Mouse (Mus musculus): Measurements from ENCODE around the gene Dapp1. TPM values are rescaled to one million over a fixed set of nuclear protein-coding genes. Genes with fewer than 3 reads are reported as not detected.

Dapp1 gene
- polyA plus RNA-seq, 1 experiment from 2014 or later: 24.0 TPM

DNA sequence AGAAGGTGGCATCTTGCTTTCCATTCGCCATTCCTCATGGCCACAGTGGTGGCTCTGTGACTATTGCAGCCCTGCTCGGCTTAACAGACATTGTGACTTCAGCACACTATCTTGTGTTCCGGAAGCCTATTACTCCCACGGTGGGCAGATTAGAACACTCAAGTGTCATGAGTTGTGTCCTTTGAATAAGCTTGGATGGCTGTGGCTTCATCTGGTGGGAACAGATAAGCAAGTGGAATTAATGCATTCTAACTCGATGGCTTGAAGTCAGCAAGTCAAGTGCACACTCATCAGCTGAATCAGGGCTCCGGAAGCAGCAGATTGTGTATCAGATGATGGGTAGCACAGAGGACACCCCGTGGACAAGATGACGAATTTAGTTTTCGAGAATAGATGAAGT lies 23.5 kb downstream of the Dapp1 start:
- TF ChIP-seq EP300 (optimal IDR thresholded peaks at IDR 0.05): no peak
- WGBS: 91% methylated on average over 9 of the region's 9 CpGs
- DNase-seq (ENCODE audit: low spot score) (no peak), ATAC-seq (ENCODE audit: low FRiP score, low TSS enrichment) (no peak)
- Histone ChIP-seq H3K27me3 (ENCODE audit: control insufficient read depth, insufficient read depth, low read length) (no peaks in the 10 kb centered on the region), H3K4me3 (ENCODE audit: low read depth, low read length) (no peak overlapping the region), H3K9me3 (ENCODE audit: control insufficient read depth, low read length) (no peaks in the 10 kb centered on the region), H3K9ac (ENCODE audit: low read length) (no peak overlapping the region), H3K4me1 (replicated peaks; ENCODE audit: control insufficient read depth, insufficient read depth) (peaks cover 4% of the 10 kb centered on the region; the same call in 1 of the 2 replicates), H3K27ac (replicated peaks) (no peak overlapping the region), H3K4me2 (replicated peaks; ENCODE audit: low read depth) (no peak overlapping the region), H3K36me3 (ENCODE audit: control insufficient read depth, insufficient read depth, low read length) (no peaks in the 10 kb centered on the region)

- peak; percentile 75 for DNase-seq (ENCODE audit: low spot score)
Measured at GRCm38 (mm10) chr3:137955560-137956081, 25.7 kb downstream of the Dapp1 start.

GRCm38 (mm10) chr3:137954256-137954916 lies 27.0 kb downstream of the Dapp1 start:
- Histone ChIP-seq H3K9ac (ENCODE audit: low read length) (no peak overlapping the region), H3K9me3 (ENCODE audit: control insufficient read depth, low read length) (no peaks in the 10 kb centered on the region), H3K4me2 (replicated peaks; ENCODE audit: low read depth) (no peak overlapping the region), H3K27me3 (ENCODE audit: control insufficient read depth, insufficient read depth, low read length) (no peaks in the 10 kb centered on the region), H3K4me3 (ENCODE audit: low read depth, low read length) (no peak overlapping the region), H3K4me1 (replicated peaks; ENCODE audit: control insufficient read depth, insufficient read depth) (peaks cover 4% of the 10 kb centered on the region; the same call in 1 of the 2 replicates), H3K27ac (replicated peaks) (no peak overlapping the region), H3K36me3 (ENCODE audit: control insufficient read depth, insufficient read depth, low read length) (no peaks in the 10 kb centered on the region)
- no peak for TF ChIP-seq CTCF (IDR thresholded peaks at IDR 0.05; ENCODE audit: low read depth)
- TF ChIP-seq EP300 (optimal IDR thresholded peaks at IDR 0.05): no peak
- 67% methylated on average over 23 of the region's 23 CpGs for WGBS
- no peak for ATAC-seq (ENCODE audit: low FRiP score, low TSS enrichment)
- DNase-seq (ENCODE audit: low spot score): no peak

More at GRCm38 (mm10) chr3:137955560-137956081, 25.7 kb downstream of the Dapp1 start:
- Histone ChIP-seq H3K4me2 (replicated peaks; ENCODE audit: low read depth) (peak overlapping the region; percentile 40), H3K27ac (replicated peaks) (0 out of 2 replicates have a peak overlapping the region, but pooled peaks have one; percentile 24), H3K9me3 (ENCODE audit: control insufficient read depth, low read length) (no peaks in the 10 kb centered on the region), H3K4me1 (replicated peaks; ENCODE audit: control insufficient read depth, insufficient read depth) (peaks cover 4% of the 10 kb centered on the region; the same call in 1 of the 2 replicates), H3K9ac (ENCODE audit: low read length) (0 out of 2 replicates have a peak overlapping the region, but pooled peaks have one; percentile 23), H3K27me3 (ENCODE audit: control insufficient read depth, insufficient read depth, low read length) (no peaks in the 10 kb centered on the region), H3K36me3 (ENCODE audit: control insufficient read depth, insufficient read depth, low read length) (no peaks in the 10 kb centered on the region), H3K4me3 (ENCODE audit: low read depth, low read length) (peak overlapping the region; percentile 13; the same call in 1 of the 2 replicates)
- 9% methylated on average over 16 of the region's 16 CpGs for WGBS
- TF ChIP-seq EP300 (optimal IDR thresholded peaks at IDR 0.05) (no peak), CTCF (IDR thresholded peaks at IDR 0.05; ENCODE audit: low read depth) (no peak)
- ATAC-seq (ENCODE audit: low FRiP score, low TSS enrichment): peak; percentile 43

GRCm38 (mm10) chr3:137952914-137953880 lies 28.1 kb downstream of the Dapp1 start:
- ATAC-seq (ENCODE audit: low FRiP score, low TSS enrichment): peak; percentile 49
- Histone ChIP-seq H3K27me3 (ENCODE audit: control insufficient read depth, insufficient read depth, low read length) (no peaks in the 10 kb centered on the region), H3K9me3 (ENCODE audit: control insufficient read depth, low read length) (no peaks in the 10 kb centered on the region), H3K4me3 (ENCODE audit: low read depth, low read length) (no peak overlapping the region), H3K4me2 (replicated peaks; ENCODE audit: low read depth) (no peak overlapping the region), H3K9ac (ENCODE audit: low read length) (no peak overlapping the region), H3K27ac (replicated peaks) (peak overlapping the region; percentile 45; the same call in 1 of the 2 replicates), H3K36me3 (ENCODE audit: control insufficient read depth, insufficient read depth, low read length) (no peaks in the 10 kb centered on the region), H3K4me1 (replicated peaks; ENCODE audit: control insufficient read depth, insufficient read depth) (peaks cover 4% of the 10 kb centered on the region; the same call in 1 of the 2 replicates)
- peak; percentile 30 for DNase-seq (ENCODE audit: low spot score)
- 52% methylated on average over 14 of the region's 14 CpGs for WGBS
- TF ChIP-seq CTCF (IDR thresholded peaks at IDR 0.05; ENCODE audit: low read depth) (no peak), EP300 (optimal IDR thresholded peaks at IDR 0.05) (no peak)

- Histone ChIP-seq H3K27me3 (ENCODE audit: control insufficient read depth, insufficient read depth, low read length) (no peaks in the 10 kb centered on the region), H3K9me3 (ENCODE audit: control insufficient read depth, low read length) (no peaks in the 10 kb centered on the region), H3K4me3 (ENCODE audit: low read depth, low read length) (no peak overlapping the region), H3K4me1 (replicated peaks; ENCODE audit: control insufficient read depth, insufficient read depth) (peaks cover 4% of the 10 kb centered on the region; the same call in 1 of the 2 replicates), H3K9ac (ENCODE audit: low read length) (no peak overlapping the region), H3K36me3 (ENCODE audit: control insufficient read depth, insufficient read depth, low read length) (no peaks in the 10 kb centered on the region), H3K27ac (replicated peaks) (peak overlapping the region; percentile 45), H3K4me2 (replicated peaks; ENCODE audit: low read depth) (no peak overlapping the region)
- WGBS: 41% methylated on average over 4 of the region's 4 CpGs
- TF ChIP-seq CTCF (IDR thresholded peaks at IDR 0.05; ENCODE audit: low read depth) (no peak), EP300 (optimal IDR thresholded peaks at IDR 0.05) (no peak)
- peak; percentile 94 for ATAC-seq (ENCODE audit: low FRiP score, low TSS enrichment)
- peak; percentile 78 for DNase-seq (ENCODE audit: low spot score)
Measured at GRCm38 (mm10) chr3:137952225-137952913, 29.0 kb downstream of the Dapp1 start.

All from stomach, postnatal 0 days (tissue).